Mouse (Mus musculus) megakaryocyte progenitor cell, adult 5-6 weeks (primary cell): ENCODE data around the gene BC049762. TPM values are rescaled to one million over a fixed set of nuclear protein-coding genes. Genes with fewer than 3 reads are reported as not detected.

Source experiments
- ATAC-seq: replicated peaks from 2 replicates; pipeline ENCODE4 v1.8.0; 2016; ENCODE audit warnings: mild to moderate bottlenecking, moderate TSS enrichment, inconsistent platforms; ENCODE audit not compliant: poor library complexity
- total RNA-seq, 2 experiments: library from RNA; stranded (forward) in 1 of 2; stranded (reverse) in 1 of 2; fragments of 157-497, 149-512 nt in 1 of 2; fragments of 200-1000 nt in 1 of 2; gene quantifications; 2 replicates each; pipeline versions ENCODE4 v1.2.3 to v1.2.4; 2015 to 2017

The BC049762 gene
- total RNA-seq (2015) = 2.3 and 2.6 TPM in 2 replicates
- 0.29 TPM in 1 of 2 replicates, not detected in the other for total RNA-seq (2017)

GRCm38 (mm10) chr11:51262342-51263285, at the start of gene BC049762:
Gene BC049762, minus strand, starts transcription at chr11:51263046.
- peak; percentile 83 for ATAC-seq

GRCm38 (mm10) chr11:51311846-51312245, 49.0 kb upstream of the BC049762 start:
- no peak for ATAC-seq

- ATAC-seq = no peak
Observed at GRCm38 (mm10) chr11:51308306-51308705, 45.5 kb upstream of the BC049762 start.

- ATAC-seq = no peak
Observed at GRCm38 (mm10) chr11:51303981-51304553, 41.2 kb upstream of the BC049762 start.

GRCm38 (mm10) chr11:51302396-51302795, 39.5 kb upstream of the BC049762 start:
- ATAC-seq = no peak

- ATAC-seq = no peak
Observed at GRCm38 (mm10) chr11:51298691-51299090, 35.8 kb upstream of the BC049762 start.

GRCm38 (mm10) chr11:51295742-51296141, 32.9 kb upstream of the BC049762 start:
- no peak for ATAC-seq

GRCm38 (mm10) chr11:51293956-51294530, 31.2 kb upstream of the BC049762 start:
- no peak for ATAC-seq

- ATAC-seq = no peak; the same call in 1 of the 2 replicates
Observed at GRCm38 (mm10) chr11:51290066-51290955, 27.5 kb upstream of the BC049762 start.

GRCm38 (mm10) chr11:51289564-51290041, 26.8 kb upstream of the BC049762 start, which contains the start of gene Col23a1:
Gene Col23a1, plus strand, starts transcription at chr11:51289920.
- ATAC-seq = peak; percentile 74

- ATAC-seq = no peak
Observed at GRCm38 (mm10) chr11:51274418-51274817, 11.6 kb upstream of the BC049762 start.

GRCm38 (mm10) chr11:51265326-51265725, 2.5 kb upstream of the BC049762 start:
- ATAC-seq = peak; percentile 30; the same call in 1 of the 2 replicates

GRCm38 (mm10) chr11:51264352-51264751, 1.5 kb upstream of the BC049762 start:
- peak; percentile 49 for ATAC-seq

- peak; percentile 7 for ATAC-seq
Observed at GRCm38 (mm10) chr11:51263286-51263831, 513 bp upstream of the BC049762 start.

- ATAC-seq = no peak
Observed at GRCm38 (mm10) chr11:51261680-51262219, 1.1 kb downstream of the BC049762 start, which contains the start of gene Clk4. Gene Clk4, plus strand, starts transcription at chr11:51261730.

- ATAC-seq = peak; percentile 90
Observed at GRCm38 (mm10) chr11:51257006-51257405, 5.8 kb downstream of the BC049762 start.

GRCm38 (mm10) chr11:51242897-51243296, 19.9 kb downstream of the BC049762 start:
- no peak for ATAC-seq

- no peak for ATAC-seq
Observed at GRCm38 (mm10) chr11:51234626-51235025, 28.2 kb downstream of the BC049762 start.

GRCm38 (mm10) chr11:51227104-51227503, 35.7 kb downstream of the BC049762 start:
- ATAC-seq = no peak

GRCm38 (mm10) chr11:51220308-51220707, 42.5 kb downstream of the BC049762 start, which contains the start of gene Gm12569:
Gene Gm12569, plus strand, starts transcription at chr11:51220473.
- no peak for ATAC-seq
